Mouse (Mus musculus): ENCODE data around the gene BC029722.

The BC029722 gene

DNA sequence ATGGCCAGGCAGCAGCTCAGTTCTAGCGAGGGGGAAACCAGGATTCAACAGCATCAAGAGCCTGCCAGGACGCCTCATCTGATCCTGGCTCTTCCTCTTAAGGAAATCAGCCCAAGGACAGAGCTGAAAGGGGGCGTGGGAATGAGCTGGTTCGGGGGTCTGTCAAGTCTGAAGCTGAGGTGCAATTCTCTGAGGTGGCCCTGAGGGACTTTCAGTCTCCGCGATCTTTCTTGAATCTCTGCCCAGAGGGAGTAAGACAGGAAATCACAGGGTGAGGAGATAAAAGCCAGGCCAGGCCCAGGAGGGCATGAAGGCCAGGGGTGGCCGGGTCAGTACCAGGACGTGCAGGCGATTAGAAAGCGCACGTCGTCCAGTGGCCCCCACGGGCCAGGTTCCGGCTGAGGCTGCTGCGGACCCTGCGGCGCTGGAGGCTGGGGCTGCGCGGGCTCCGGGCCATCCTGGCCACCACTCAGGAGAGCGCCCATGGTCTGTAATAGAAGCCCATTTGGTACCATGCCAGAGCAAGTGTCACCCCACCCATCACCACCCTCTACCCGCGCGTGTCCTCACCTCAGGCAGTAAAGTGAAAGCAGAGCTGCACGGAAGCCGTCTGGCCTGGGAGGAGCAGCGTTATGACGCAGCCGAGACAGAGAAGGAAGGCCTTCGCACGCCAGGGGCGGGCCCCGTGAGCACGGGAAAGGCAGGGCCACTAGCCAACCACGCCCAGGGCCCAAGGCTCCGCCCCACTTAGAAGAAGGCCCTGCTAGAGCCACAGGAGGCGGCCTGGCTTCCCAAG, 432 bp downstream of the BC029722 start:
- DNase-seq, result peak; percentile 91 to 95

DNA sequence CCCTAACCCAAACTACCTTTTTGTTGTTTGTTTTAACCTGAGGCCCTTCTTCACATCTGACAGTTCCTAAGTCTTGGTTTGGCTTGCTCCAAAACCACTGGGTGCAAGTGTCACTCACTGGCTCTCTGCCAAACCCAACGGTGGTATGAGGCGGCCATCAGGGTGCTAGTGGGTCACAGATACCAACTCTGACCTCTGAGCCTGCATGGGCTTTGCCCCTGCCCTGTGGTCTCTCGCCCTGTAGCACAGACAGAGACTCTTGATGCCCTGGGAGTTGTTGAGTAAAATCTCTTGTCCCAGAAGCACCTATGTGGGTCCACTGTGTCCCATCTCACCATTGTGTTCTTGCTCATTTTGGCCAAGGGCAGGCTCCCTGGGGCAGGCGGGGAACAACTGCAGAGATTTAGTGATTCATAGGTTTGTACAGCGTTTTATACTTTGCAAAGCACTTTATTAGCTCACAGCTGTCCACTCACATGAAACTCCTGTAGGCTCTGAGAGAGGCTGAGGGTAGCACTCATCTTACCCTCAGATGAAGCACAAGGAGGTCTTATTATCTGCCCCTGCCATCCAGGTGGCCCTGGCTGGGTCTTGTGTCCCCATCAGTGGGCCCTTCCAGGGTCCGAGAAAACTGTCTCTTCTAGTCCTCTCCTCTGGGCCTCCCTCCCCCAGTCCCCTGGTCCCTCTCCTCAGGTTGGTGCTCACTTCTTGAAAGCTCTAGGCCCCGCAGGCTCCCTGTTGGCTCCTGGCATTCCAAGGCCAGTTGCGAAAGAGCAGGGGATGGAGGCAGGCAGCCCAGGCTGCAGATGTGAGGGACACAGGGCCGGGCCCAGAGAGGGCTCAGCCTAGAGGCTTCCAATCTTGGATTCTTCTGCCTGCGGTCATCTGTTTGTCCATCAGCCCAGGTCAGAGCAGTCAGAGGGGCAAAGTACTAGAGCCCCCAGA, 1.7 kb downstream of the BC029722 start:
- peak; percentile 53 to 64 for DNase-seq

DNA sequence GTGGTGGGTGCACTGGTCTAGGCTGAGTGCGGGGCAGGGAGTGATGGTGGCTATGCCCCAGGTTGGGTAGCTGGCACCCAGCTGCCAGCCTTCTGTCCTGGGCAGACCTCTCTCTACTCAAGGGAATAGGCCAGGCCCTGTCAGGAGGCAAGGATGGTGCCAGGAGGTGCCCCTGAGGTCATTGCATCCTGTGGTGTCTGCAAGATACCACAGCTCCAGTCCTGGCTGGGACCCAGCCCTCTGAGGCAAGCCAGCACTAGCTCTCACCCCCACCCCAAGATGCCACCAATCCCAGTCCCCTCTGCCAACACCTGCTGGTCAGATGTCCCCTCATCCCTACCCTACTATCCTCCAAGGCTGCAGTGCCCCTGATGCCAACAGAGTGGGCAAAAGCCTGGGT, 3.0 kb downstream of the BC029722 start:
- peak; percentile 77 to 81 for DNase-seq

DNA sequence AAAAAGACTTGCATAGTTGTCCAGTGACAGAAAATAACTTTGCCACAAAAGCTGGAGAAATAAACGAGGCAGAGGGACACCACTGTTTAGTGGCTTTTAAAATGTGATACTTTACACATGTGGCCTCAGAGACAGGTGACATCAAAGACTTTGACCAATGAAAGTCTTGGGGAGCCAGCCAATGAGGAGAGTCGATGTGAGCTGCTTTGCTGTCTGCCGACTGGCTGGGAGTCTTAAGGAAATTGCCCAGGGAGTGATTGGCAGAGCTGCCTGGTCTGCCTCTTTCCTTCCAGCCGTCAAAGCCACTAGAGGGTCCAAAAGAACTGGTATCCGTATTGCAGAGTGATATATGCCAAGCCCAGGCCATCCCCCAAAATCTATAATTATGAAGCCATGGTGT, 4.4 kb downstream of the BC029722 start:
- DNase-seq, result peak; percentile 32 to 44

DNA sequence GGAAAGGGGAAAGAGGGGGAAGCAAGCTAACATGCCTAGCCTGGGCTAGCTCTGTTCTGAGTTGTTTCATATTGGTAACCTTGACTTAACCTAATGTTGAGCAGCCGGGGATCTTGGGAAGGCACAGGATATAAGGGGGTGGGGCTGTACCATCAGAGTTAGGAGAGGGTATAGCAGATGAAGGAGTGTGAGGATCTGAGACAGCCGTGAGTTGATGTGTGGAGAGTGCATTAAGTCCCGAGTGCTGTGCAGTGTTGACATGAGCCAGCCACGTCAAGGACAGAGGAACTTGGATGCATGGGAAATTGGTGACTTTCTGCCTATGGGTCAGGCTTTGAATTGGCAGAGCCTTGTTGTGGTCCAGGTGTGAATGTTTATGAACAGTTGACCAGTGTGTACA, 6.6 kb downstream of the BC029722 start:
- DNase-seq, result no peak

DNA sequence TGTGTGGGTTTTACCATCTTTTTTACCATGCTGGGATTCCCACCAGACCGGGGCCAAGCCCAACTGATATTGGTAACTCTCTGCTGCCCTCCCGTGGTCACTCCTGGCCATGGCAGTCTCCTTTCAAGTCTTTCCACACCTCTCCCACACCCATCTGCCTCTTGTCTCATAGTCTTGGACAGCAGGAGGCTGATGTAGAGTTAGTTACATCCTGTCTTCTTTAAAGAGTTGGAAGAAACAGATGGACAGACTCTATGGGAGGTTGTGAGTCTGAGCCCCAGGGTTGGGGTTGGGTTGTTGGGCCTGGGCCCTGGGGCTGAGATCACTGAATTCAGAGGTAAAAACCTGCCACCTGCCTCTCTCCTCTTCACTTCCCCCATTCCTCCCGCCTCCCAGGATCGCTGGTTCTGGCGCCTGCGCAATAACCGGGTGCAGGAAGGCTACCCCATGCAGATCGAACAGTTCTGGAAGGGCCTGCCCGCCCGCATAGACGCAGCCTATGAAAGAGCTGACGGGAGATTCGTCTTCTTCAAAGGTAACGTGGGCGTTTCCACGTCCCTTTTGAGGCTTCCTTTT, 7.3 kb downstream of the BC029722 start:
- peak; percentile 94 to 97 for DNase-seq

DNA sequence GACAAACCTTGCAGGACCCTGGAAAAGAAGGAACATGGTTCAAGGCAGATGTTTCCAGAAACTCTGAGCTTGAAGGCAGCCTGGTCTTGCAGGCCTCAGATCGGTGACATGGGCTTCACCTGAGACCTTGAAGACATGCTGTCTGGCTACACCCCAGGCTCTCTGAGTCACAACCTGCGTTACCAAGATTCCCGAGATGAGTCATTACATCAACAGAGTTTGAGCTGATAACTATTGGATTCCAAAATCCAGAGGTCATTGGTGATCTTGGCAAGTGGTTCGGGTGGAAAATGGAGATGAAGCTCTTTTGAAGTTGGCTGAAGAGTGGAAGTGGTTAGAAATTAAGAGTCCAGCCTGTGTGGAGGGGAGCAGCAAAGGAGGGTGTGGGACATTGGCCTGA, 9.6 kb downstream of the BC029722 start:
- DNase-seq, result no peak

DNA sequence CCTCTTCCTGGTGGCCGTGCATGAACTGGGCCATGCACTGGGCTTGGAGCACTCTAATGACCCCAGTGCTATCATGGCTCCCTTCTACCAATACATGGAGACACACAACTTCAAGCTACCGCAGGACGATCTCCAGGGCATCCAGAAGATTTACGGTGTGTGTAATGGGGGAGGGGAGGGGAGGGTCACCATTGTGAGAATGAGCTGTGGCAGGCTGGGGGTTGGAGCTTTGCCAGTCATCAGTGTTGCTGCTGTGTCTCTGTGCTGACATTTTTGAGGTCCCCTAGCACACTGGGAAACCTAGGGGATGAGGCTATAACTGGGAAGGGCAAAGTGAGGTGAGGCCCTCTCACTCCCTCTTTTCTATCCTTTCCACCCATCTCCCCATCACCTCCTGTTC, 11.8 kb downstream of the BC029722 start:
- DNase-seq, result peak; percentile 51 to 60

DNA sequence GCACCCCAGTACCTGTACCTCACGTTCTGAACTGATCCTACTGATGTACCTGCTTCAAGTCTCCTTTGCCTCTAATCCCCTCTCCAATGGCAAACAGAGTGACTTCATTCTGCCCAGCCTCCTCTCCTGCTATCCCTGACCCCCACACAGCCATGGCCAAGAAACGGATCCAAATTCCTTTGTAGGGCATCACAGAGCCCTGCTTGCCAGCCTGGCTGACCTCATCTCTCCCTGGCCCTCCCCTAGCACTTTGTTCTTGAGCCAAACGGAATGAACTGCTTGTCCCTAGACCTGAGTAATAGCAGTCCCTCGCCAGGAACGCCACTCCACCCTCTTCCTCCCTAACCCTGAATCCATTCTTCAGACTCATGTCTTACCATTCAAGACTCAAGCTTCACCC, 12.7 kb downstream of the BC029722 start:
- peak; percentile 88 to 90 for DNase-seq

DNA sequence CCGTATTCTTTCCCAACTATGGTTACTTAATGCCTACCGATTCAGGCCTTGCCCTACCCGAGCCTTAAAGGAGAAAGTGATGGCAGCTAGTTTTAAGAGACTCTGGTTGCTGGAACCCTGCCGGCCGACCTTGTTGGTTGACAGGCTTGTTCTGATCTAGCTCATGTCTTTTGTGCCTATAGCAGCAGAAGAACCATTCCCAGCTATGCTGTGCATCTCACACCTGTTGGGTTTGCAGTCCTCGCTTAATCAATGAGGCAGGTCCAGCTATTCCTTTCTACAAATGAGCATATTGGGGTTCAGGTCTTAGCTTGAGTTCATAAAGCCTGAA, 13.3 kb downstream of the BC029722 start:
- DNase-seq, result peak in 1 of 2 experiments; percentile 41

DNA sequence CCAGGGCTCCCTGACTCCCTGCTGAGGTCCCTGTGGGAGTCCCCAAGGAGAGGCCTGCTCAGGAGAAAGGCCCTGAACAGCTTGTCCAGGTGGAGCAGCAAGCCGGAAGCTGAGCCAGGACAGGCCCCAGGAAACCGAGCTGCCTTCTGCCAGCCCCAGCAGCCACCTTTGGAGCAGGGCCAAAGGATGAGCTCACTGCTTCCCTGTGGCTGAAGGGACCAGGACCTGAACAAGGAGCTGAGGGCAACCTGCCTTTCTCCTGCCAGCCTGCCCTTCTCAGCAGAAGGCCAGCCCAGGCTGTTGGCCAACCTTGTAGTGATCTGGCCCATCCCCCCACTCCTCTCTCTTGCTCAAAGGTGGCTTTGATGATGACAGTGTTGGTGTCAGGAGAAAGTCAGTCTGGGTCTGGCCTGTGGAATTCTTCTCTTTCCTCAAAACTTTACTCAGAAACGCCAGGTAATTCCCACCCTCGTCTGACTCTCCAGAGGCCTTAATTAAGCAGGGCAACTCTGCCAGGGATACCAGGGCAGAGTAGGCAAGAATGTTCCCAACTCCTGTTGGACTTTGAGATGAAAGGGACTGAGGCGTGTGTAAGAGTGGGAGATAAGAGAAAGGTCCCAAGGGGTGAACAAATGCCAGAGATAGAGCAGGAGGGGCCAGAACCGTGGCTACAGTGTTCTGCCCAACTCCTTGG, 13.8 kb downstream of the BC029722 start:
- DNase-seq, result peak; percentile 99

DNA sequence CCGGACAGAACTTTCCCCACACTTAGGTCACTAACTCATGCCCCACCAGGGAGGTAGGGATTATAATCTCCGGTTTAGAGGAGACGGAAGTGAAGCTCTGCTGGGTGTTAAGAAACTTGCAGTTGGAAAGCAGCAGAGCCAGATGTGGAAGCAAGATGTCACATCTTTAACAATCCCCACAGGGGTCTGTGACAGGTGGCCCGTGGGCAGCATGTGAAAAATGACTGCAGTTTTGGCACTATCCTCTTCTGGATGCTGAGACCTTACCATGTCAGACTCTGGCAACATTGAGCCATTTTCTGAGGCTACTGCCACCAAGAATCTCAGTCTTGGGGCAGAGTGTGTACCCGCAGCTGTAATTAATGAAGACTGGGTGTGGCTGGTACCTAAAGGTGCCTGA, 15.2 kb downstream of the BC029722 start:
- DNase-seq, result peak; percentile 54

DNA sequence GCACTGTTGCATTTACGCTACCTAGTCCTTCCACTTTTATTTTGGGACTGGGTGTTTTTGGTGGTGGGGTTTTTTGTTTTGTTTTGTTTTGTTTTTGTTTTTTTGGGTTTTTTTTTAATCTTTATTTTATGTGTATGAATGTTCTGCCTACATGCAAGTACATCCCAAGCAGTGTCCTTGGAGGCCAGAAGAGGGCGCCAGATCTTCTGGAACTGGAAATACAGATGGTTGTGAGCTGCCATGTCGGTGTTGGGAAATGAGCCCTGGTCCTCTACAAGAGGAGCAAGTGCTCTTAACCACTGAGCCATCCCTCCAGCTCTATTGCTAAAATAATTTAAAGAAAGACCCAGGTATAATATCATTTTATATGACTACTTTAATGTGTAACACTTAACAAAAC, 16.5 kb downstream of the BC029722 start:
- DNase-seq, result peak; percentile 67 to 71

DNA sequence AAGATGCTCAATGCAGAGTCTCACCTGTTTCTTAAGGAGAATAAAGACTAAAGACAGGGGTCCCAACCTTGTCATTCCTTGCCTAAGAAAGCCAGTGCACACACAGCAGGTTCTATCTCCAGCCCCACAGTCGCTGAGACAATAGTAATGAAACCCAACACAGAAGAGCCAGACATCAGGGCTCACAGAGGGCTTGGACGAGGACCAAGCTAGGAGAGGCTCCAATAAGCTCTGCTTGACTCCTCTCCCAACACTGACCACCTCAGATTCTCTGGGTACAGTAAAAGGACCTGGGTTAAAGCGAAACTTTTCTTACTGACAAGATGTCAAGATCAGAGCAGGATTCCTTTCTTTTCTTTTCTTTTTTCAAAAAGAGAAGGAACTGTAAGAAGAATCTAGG, 20.6 kb downstream of the BC029722 start:
- DNase-seq, result peak in 1 of 2 experiments; percentile 59

DNA sequence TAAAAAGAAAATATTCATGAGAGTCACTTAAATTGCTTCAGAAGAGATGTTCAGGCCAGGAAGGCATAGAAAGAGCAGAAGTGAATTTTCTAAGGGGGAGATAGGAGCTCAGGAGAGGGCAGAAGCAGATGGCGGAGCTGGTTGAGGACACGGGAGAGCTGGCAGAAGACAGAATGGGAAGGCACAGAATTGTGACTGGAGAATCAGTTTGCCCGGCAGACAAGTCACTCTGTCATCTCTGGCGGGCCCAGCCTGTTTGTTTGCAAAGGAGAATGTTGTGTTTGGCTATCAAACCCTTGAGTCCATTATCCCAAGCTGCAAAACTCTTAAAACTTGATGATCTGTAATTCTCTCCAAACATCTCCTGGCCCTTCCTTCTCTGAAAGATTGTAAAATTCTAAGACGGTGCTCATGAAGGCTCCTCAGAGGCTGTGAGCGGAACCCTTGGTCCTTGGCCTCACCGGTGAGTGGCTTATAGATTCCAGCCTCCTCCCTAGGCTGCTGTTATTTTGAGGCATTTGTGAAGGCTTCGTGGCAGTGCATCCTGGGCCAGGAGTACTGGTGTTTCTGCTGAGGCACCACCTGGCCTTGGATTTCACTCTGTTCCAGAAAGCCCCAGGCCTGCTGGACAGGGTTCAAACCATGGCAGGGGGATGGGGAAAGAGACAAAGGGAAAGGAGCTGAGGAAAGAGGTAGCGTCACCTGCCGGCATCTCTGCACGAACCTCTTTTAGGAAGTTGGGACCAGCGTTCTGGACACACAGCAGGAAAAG, 24.4 kb downstream of the BC029722 start:
- peak; percentile 99 for DNase-seq

DNA sequence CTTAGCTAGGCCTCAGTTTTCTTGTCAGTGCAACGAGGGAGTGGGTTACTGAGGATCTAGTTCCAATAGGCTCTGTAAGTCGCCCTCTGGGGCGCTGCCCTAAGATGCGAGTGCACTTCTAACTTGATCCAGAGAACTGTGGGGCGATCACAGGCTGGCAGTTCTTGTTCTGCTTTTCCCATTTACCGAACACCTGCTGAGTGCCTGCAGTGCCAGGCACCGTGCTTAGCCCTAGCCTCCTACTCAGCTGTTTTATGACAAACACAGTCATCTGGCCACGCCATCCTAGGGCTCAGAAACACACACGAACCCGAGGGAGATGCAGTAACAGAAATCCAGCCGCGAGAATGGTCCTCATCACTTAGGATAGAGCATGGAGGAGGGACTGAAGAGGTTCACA, 26.3 kb downstream of the BC029722 start:
- peak in 1 of 2 experiments; percentile 53 for DNase-seq

DNA sequence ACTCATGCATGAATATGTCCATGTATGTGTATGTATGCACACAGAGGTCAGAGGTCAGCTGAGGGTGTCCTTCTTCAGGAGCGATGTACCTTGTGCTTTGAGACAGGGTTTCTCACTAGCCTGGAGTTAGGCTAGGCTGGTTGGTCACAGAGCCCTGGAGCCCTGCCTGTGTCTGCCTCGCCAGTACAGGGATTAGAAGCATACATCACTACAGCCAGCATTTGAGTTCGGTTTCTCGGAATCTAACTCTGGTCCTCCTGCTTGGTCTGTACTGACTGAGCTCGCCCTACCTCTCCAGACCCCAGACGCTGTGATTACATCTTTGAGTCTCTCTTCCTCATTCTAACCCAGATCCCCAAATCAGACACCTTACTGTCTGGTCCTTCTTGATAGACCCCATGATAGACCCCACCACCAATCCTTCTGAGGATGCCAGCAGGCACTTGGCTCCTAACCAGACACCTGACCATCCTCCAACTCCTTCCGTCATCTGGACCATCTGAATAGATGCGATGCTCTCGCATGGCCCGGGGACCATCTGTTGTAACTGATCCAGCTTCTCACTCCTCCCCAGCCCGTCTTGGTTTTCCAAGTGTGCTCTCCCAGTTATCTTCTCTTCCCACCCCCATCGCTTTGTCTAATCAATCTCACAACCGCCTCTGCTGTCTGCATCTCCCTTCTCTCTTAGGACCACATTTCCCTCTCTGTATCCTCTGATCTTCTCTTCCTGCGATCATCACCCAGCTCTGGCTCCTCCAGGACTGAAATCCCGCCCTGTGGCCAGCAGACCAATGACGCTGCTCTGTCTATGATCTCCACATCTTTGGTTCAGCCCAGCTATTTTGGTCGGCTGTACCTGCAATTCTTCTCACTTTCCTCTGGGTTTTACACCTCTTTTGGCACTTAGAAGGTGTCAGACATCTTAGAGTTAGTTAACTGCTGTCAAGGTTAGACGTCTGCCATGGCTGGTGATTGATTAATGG, 31.0 kb downstream of the BC029722 start:
- DNase-seq, result peak; percentile 88 to 91

DNA sequence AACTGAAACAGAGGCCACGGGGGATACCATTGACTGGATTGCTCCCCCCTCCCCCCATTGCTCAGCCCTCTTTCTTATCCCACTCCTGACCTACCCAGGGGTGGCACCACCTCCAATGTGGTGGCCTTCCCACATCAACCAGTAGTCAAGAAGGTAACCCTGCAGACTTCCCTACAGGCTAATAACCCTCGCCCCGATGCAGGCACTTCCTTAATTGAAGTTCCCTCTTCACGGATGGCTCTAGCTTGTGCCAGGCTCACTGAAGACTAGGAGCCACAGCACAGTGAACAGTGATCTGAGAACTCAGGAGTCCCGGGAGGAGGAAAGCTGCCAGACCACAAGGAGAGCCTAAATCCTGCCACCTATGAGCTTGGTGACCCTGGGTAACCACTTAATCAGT, 32.3 kb downstream of the BC029722 start:
- DNase-seq, result no peak

DNA sequence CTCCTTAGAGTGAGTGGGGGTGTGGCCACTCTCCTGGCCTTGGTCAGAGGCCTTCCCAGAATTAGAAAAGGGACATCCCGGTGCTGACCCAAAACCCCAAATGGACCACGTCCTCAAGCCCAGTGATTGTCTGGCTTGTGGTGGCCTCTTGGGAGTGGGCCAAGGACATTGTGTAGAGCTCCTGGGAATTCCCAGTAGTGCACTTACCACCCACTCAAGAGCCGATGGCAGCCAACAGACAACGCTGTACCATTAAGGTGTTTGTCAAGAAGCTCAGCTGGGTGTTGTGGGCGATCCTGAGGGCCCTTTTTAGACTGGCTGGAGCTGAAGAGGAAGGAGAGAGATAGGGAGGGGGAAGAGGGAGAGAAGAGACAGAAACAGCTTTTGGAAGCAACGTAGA, 34.7 kb downstream of the BC029722 start:
- DNase-seq, result no peak

DNA sequence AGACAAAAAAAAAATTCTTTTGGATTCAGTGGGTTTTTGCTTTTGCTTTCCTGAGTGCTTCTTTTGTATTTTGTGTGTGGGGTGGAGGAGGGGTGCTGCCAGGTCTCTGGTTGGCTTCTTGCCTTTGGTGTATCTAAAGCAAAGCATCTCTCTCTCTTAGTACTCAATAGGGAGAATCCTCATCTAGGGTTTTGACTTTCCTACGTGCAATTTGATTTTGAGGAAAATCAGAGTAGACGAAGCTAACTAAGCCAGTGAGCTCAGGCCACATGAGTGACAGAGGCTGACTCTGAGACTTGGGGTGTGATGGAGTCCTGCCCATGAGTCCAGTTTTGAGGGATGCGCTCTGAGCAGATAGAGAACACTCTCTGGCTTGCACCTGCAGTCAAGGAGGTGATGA, 39.7 kb downstream of the BC029722 start:
- peak in 1 of 2 experiments; percentile 52 for DNase-seq

DNA sequence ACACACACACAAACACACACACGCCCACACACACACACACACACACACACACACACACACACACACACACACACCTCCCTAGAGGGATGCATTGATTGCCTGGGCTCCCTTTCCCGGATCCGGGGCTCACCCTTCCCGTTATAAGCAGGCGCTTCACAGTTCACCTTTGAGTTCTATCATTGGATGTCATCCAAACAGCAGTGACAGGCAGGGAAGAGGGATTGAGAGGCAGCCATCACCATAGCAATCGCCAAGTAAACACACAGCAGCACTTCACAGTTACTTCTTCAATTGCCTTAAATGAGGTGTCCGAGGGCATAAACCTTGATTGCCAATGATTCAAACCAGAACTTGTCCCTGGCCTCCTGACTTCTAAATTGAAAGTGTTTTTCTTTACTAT, 40.2 kb downstream of the BC029722 start:
- peak; percentile 46 to 63 for DNase-seq
